Mouse (Mus musculus) brown adipose tissue, adult 24 weeks (tissue): ENCODE data around the gene Rab2b. TPM values are rescaled to one million over a fixed set of nuclear protein-coding genes. Genes with fewer than 3 reads are reported as not detected.
"Not testable (repeated sequence)": the region's sequence is repeated elsewhere in the genome, so short reads cannot be mapped to it uniquely, and the experiment has no call there.

Experiments
- H3K27ac ChIP-seq: fragments of 200-500 bp; replicated peaks from 2 replicates; pipeline ENCODE4 v1.5.1; 2012; ENCODE audit warnings: low read depth, mild to moderate bottlenecking, low read length
- H3K4me1 ChIP-seq: fragments of 200-500 bp; 2 replicates; pipeline ENCODE4 v1.6.1; 2012; ENCODE audit warnings: low read length, mixed read lengths; ENCODE audit not compliant: control insufficient read depth, insufficient read depth, insufficient read length
- H3K4me3 ChIP-seq: fragments of 200-500 bp; 2 replicates; pipeline ENCODE4 v1.5.1; 2012; ENCODE audit warnings: low read depth, mild to moderate bottlenecking, low read length, moderate library complexity; ENCODE audit not compliant: insufficient read depth
- polyA plus RNA-seq: library from polyadenylated mRNA; stranded (reverse); fragments of >200 nt; gene quantifications from 2 replicates; pipeline ENCODE4 v1.2.4, GENCODE M21; 2012; ENCODE audit not compliant: missing spikeins, insufficient read depth, insufficient read length

Rab2b gene
- 12.4 and 21.4 TPM in 2 replicates for polyA plus RNA-seq

- Histone ChIP-seq H3K4me1 (no peaks in the 10 kb centered on the region), H3K27ac (peak within 1 kb of the TSS; percentile 76), H3K4me3 (peak within 1 kb of the TSS; percentile 85)
These were observed at the start of gene Rab2b, which contains the start of gene Tox4 for GRCm38 (mm10) chr14:52278932-52279746. Gene Rab2b, minus strand, starts transcription at chr14:52279545. Gene Tox4, plus strand, starts transcription at chr14:52279146.

- Histone ChIP-seq H3K4me1 (no peaks in the 10 kb centered on the region), H3K4me3 (peak within 1 kb of the TSS; percentile 42)
These were observed 48.8 kb upstream of the Rab2b start, which contains the start of gene Sall2 for GRCm38 (mm10) chr14:52327910-52328812. Gene Sall2, minus strand, starts transcription at chr14:52328762.

GRCm38 (mm10) chr14:52327375-52327901, 48.1 kb upstream of the Rab2b start:
- Histone ChIP-seq H3K27ac (no peak overlapping the region), H3K4me1 (no peaks in the 10 kb centered on the region), H3K4me3 (peak overlapping the region; percentile 42)

More at GRCm38 (mm10) chr14:52327910-52328812, 48.8 kb upstream of the Rab2b start, which contains the start of gene Sall2:
- H3K27ac ChIP-seq, result no peak within 1 kb of the TSS

DNA sequence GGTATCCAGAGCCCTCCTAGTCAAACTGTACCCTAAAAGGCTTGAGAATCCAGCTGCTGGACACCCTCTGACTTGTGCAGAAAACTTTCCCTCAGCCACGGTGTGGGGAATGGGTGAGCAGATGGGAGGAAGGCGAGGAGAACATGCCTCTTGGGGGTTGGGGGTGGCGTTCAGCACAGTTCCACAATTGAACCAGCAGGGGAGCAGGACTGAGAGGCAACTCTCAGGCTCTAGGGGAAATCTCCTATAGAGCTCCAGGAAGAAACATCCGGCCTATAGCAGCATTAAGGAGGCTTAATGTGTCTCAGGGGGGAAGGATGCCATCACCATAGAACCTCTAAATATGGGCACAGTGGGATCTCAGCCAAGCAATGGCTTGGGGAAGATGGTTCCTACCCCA, 46.5 kb upstream of the Rab2b start:
- Histone ChIP-seq H3K27ac (no peak overlapping the region), H3K4me3 (no peak overlapping the region), H3K4me1 (no peaks in the 10 kb centered on the region)

- Histone ChIP-seq H3K4me1 (no peaks in the 10 kb centered on the region), H3K27ac (no peak overlapping the region), H3K4me3 (no peak overlapping the region)
These were observed 40.0 kb upstream of the Rab2b start for GRCm38 (mm10) chr14:52319361-52319760.

DNA sequence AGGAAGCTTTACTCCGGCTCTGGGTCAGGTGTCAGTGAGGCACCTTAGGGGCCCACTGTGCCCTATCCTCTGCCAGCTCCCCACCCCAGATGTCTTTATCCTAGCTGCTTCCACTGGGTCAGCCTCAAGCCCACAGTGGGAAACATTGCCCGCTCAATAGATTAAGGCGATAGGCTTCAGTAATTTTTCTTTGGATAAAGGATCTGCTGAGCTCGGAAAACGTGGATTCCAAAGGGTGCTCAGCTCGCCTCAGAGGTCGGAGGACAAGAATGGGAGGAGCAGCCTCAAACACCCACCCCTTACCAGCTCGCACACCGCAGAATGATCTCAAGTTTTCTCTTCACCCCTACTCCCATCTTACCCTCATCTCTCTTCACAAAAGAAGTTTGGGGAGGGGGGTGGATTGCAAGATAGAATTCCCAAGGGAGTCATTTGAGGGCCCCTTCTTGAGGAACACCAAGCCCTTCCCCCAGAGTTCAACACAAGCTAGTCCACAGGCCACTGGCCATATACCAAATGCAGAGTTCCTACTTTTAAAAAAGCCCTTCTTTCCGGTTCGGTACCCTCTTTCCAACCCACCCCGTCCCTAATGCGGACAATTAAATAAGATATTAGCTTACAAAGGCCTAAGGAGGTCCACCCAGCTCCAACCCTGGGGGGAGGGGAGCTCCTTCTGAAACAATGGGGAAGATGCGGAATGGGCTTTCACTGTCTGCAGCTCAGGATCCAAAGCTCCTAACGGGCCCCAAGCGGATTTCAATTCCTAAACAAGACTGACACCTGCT, 37.3 kb upstream of the Rab2b start:
- no peak overlapping the region for H3K27ac ChIP-seq
- H3K4me1 ChIP-seq, result no peaks in the 10 kb centered on the region
- H3K4me3 ChIP-seq, result peak overlapping the region; percentile 86

- 0 out of 2 replicates have a peak overlapping the region, but pooled peaks have one; percentile 6 for H3K27ac ChIP-seq
- peak overlapping the region; percentile 86 for H3K4me3 ChIP-seq
These were observed 36.6 kb upstream of the Rab2b start for GRCm38 (mm10) chr14:52315792-52316440.

DNA sequence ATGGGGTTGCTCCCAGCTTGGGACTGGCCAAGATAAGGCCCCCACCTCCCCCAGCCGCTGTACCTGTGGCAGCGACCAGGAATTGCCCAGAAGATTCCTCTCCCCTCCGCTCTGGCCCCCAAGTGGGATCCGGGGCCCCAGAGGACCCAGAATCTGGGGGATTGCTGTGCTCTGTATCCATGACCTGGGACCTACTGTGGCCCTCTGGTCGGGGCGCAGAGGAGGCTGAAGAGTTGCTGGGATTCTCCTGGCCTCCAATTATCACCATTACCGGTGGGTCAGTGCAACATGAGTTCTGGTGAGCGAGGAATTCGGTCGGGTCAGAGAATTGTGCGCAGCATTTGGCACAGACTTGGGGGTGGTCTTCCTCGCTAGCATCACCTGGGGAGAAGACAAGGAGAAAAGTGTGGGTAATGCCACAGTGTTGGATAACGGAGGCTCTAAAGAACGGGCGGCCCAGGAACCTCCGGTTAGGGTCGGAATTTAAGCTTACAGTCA, 36.0 kb upstream of the Rab2b start:
- H3K27ac ChIP-seq, result no peak overlapping the region
- no peaks in the 10 kb centered on the region for H3K4me1 ChIP-seq
- H3K4me3 ChIP-seq, result peak overlapping the region; percentile 86

More at GRCm38 (mm10) chr14:52315792-52316440, 36.6 kb upstream of the Rab2b start:
- no peaks in the 10 kb centered on the region for H3K4me1 ChIP-seq

GRCm38 (mm10) chr14:52314808-52315150, 35.4 kb upstream of the Rab2b start:
- 0 out of 2 replicates have a peak overlapping the region, but pooled peaks have one; percentile 15 for H3K4me3 ChIP-seq
- no peak overlapping the region for H3K27ac ChIP-seq
- H3K4me1 ChIP-seq, result no peaks in the 10 kb centered on the region

GRCm38 (mm10) chr14:52313931-52314807, 34.8 kb upstream of the Rab2b start:
- Histone ChIP-seq H3K4me3 (peak overlapping the region; percentile 23; the same call in 1 of the 2 replicates), H3K4me1 (no peaks in the 10 kb centered on the region), H3K27ac (no peak overlapping the region)

DNA sequence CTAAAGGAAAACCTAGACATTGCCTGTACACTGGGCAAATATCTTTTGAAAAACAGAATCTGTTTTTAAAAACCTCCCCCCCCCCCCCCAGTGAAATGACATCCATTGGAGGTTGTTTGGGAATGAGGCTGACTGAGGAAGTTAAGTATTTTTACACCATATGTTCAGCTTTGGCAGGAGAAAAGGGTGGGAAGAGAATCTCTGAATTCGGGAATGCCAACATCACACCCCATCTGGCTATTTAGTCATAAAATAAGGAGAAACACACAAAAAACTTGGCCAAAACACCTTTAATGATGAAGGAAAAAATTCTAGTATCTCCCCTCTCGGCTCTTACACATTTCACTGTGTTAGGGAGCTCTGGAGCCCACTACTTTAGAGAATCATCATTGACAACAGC, 31.6 kb upstream of the Rab2b start:
- H3K4me3 ChIP-seq, result no peak overlapping the region
- no peak overlapping the region for H3K27ac ChIP-seq
- no peaks in the 10 kb centered on the region for H3K4me1 ChIP-seq

DNA sequence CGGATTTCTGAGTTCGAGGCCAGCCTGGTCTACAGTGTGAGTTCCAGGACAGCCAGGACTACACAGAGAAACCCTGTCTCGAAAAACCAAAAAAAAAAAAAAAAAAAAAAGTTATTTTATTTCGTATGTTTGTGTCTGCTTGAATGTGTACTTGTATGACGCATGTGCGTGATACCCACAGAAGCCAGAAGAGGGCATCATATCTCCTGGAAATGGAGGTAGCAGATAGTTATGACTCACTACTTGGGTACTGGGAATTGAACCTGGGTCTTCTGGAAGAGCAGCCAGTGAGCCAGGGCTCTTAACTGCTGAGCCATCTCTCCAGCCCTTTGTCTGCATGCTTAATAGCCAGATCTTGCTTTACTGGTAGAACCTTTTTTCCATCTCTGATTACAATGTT, 31.0 kb upstream of the Rab2b start:
- not testable (repeated sequence) for H3K4me3 ChIP-seq, H3K4me1 ChIP-seq, H3K27ac ChIP-seq

DNA sequence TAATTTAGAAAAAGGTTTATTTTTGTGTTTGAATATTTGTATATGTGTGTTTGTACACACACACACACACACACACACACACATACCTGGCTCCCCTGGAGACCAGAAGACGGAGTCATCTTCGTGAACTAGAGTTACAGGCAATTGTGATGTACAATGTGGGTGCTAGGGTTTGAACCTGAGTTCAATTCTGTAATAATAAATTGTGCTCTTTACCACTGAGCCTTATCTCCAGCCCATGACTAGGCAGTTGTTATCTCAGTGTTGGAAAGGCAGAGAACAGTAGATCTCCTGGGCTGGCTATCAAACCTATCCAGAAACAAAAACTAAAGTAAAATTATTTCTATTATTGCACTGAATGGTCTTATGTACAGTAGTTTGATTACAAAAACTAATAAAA, 26.8 kb upstream of the Rab2b start:
- H3K4me1 ChIP-seq, result no peaks in the 10 kb centered on the region
- no peak overlapping the region for H3K27ac ChIP-seq

More for the DNA sequence above, 26.8 kb upstream of the Rab2b start:
- H3K4me3 ChIP-seq, result no peak overlapping the region
